Mouse (Mus musculus) small intestine, adult 2 months (tissue): ENCODE results near the gene Esyt2.

ENCODE experiments used
- CTCF ChIP-seq: fragments of 200-500 bp; IDR thresholded peaks from 2 replicates; pipeline ENCODE4 v1.5.1; 2012; ENCODE audit warnings: low read depth, mild to moderate bottlenecking, control low read depth, inconsistent platforms, low read length, moderate library complexity, mixed read lengths; ENCODE audit not compliant: insufficient replicate concordance, insufficient read length; ENCODE audit errors: extremely low read depth
- POLR2A ChIP-seq: fragments of 200-500 bp; IDR thresholded peaks from 2 replicates; pipeline ENCODE4 v1.6.1; 2012; ENCODE audit warnings: low read depth, mild to moderate bottlenecking, control low read depth, inconsistent platforms, low read length, moderate library complexity

- TF ChIP-seq CTCF, result no peak
- TF ChIP-seq POLR2A, result no peak
These were observed 103.0 kb downstream of the Esyt2 start for GRCm38 (mm10) chr12:116383995-116384394.
